Mouse (Mus musculus): Measurements from ENCODE around the gene G3bp1. TPM values are rescaled to one million over a fixed set of nuclear protein-coding genes. Genes with fewer than 3 reads are reported as not detected.

Gene G3bp1
- polyA plus RNA-seq, 1 experiment from 2014 or later: 96.9 TPM

DNA sequence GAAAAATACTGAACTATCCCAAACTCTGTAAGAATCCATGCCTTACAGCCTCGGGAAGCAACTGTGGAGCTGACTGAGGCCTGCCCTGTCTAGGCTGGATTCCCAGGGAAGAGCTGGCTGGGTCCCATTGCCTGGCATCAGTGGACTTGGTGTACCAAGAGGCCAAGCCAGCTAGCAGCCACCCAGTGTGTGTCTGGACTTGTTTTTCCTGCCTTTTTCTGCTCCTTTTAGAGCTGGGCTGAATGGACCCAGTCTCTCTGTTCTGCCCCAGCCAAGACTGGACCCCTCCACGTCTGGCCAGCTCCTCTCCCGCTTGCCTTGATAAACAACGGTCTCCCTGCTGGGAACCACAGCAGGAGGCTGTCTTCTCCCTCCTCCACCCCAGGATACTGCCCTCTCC lies 31.5 kb upstream of the G3bp1 start:
- Histone ChIP-seq H3K27ac (ENCODE audit: low read depth, low read length) (no peak overlapping the region), H3K4me2 (ENCODE audit: low read depth, low read length) (no peak overlapping the region), H3K9ac (replicated peaks; ENCODE audit: low read depth, low read length) (no peak overlapping the region), H3K4me1 (ENCODE audit: control insufficient read depth, insufficient read depth, low read length) (no peaks in the 10 kb centered on the region), H3K27me3 (ENCODE audit: control insufficient read depth, insufficient read depth, low read length) (no peaks in the 10 kb centered on the region), H3K4me3 (ENCODE audit: low read depth, low read length) (no peak overlapping the region), H3K9me3 (ENCODE audit: control insufficient read depth, low read length) (no peaks in the 10 kb centered on the region), H3K36me3 (ENCODE audit: control insufficient read depth, insufficient read depth, low read length) (no peaks in the 10 kb centered on the region)
- WGBS: 47% methylated on average over 4 of the region's 4 CpGs
- ATAC-seq (ENCODE audit: low read depth): no peak

- Histone ChIP-seq H3K27ac (ENCODE audit: low read depth, low read length) (no peak overlapping the region), H3K4me2 (ENCODE audit: low read depth, low read length) (no peak overlapping the region), H3K27me3 (ENCODE audit: control insufficient read depth, insufficient read depth, low read length) (no peaks in the 10 kb centered on the region), H3K9ac (replicated peaks; ENCODE audit: low read depth, low read length) (no peak overlapping the region), H3K9me3 (ENCODE audit: control insufficient read depth, low read length) (no peaks in the 10 kb centered on the region), H3K4me3 (ENCODE audit: low read depth, low read length) (no peak overlapping the region), H3K4me1 (ENCODE audit: control insufficient read depth, insufficient read depth, low read length) (no peaks in the 10 kb centered on the region), H3K36me3 (ENCODE audit: control insufficient read depth, insufficient read depth, low read length) (no peaks in the 10 kb centered on the region)
- ATAC-seq (ENCODE audit: low read depth): no peak
- 68% methylated on average over 5 of the region's 5 CpGs for WGBS
Measured at GRCm38 (mm10) chr11:55439718-55440117, 29.8 kb upstream of the G3bp1 start.

DNA sequence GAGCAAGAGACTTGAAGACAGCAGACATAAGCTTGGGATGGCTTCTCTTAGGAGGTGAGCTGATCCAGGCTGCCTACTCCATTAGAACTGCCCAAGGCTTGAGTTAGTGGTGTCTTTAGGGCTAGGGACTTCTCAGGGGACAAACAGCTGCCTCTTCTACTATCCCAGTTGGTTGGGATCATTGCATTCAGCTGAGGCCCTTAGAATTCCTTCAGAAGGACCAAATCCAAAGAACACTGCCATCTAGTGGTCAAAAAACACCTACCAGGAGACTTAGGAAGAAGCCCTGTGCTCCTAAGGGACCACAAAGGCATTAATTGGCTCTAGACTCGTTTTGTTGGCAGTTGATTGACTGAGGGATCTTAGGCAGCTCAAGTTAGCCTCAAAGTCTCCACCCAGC lies 24.7 kb upstream of the G3bp1 start:
- H3K27me3 ChIP-seq (ENCODE audit: control insufficient read depth, insufficient read depth, low read length): no peaks in the 10 kb centered on the region
- 0% methylated on average over 1 of the region's 1 CpGs for WGBS
- no peak overlapping the region for H3K4me3 ChIP-seq (ENCODE audit: low read depth, low read length)
- no peak overlapping the region for H3K4me2 ChIP-seq (ENCODE audit: low read depth, low read length)
- ATAC-seq (ENCODE audit: low read depth): no peak; the same call in 1 of the 2 replicates
- no peaks in the 10 kb centered on the region for H3K9me3 ChIP-seq (ENCODE audit: control insufficient read depth, low read length)
- peaks cover 9% of the 10 kb centered on the region for H3K36me3 ChIP-seq (ENCODE audit: control insufficient read depth, insufficient read depth, low read length)
- H3K4me1 ChIP-seq (ENCODE audit: control insufficient read depth, insufficient read depth, low read length): no peaks in the 10 kb centered on the region
- no peak overlapping the region for H3K9ac ChIP-seq (replicated peaks; ENCODE audit: low read depth, low read length)
- H3K27ac ChIP-seq (ENCODE audit: low read depth, low read length): no peak overlapping the region

DNA sequence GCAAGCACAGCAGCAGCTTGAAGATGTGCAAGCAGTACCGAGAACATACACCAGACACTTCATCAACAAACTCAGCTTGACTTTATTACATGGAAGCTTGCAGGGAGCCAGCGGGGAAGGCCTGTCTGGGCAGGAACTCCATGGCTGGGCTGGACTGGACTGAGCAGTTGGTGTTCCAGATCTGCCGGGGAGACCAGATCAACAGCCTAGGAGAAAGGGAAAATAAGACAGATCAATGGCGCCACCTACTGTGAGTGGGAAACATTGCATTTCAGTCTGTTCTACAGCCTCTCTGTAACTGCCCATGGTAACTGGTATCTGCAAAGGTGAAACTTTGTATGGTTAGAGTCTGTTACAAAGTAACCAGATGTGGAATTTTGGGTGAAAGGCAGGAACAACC lies 22.9 kb upstream of the G3bp1 start:
- Histone ChIP-seq H3K27ac (ENCODE audit: low read depth, low read length) (no peak overlapping the region), H3K4me2 (ENCODE audit: low read depth, low read length) (no peak overlapping the region), H3K4me3 (ENCODE audit: low read depth, low read length) (no peak overlapping the region), H3K27me3 (ENCODE audit: control insufficient read depth, insufficient read depth, low read length) (no peaks in the 10 kb centered on the region), H3K4me1 (ENCODE audit: control insufficient read depth, insufficient read depth, low read length) (no peaks in the 10 kb centered on the region), H3K9ac (replicated peaks; ENCODE audit: low read depth, low read length) (no peak overlapping the region), H3K9me3 (ENCODE audit: control insufficient read depth, low read length) (no peaks in the 10 kb centered on the region), H3K36me3 (ENCODE audit: control insufficient read depth, insufficient read depth, low read length) (peaks cover 17% of the 10 kb centered on the region)
- peak; percentile 56; the same call in 1 of the 2 replicates for ATAC-seq (ENCODE audit: low read depth)
- WGBS: 31% methylated on average over 4 of the region's 4 CpGs

DNA sequence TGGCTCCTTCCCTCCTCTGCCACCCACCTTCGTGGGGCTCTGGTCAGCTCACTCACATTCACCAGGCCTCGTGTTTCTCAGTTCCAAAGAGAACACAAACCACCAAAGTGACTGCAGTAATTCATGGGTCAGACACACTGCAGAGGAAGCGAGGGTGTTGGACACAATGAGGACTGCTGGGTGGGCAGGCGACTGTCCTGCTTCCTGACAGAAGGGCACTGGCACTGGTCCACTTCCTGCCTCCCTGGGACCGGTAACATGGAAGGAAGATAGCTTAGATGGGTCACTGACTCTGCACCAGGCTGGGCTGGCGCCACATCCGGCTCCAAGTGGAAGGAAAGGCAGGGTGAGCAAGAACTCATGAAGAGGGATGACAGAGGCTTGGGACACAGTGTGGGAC lies 20.0 kb upstream of the G3bp1 start:
- Histone ChIP-seq H3K4me3 (ENCODE audit: low read depth, low read length) (no peak overlapping the region), H3K36me3 (ENCODE audit: control insufficient read depth, insufficient read depth, low read length) (peaks cover 17% of the 10 kb centered on the region), H3K4me1 (ENCODE audit: control insufficient read depth, insufficient read depth, low read length) (no peaks in the 10 kb centered on the region), H3K9me3 (ENCODE audit: control insufficient read depth, low read length) (no peaks in the 10 kb centered on the region), H3K9ac (replicated peaks; ENCODE audit: low read depth, low read length) (no peak overlapping the region), H3K27me3 (ENCODE audit: control insufficient read depth, insufficient read depth, low read length) (no peaks in the 10 kb centered on the region), H3K4me2 (ENCODE audit: low read depth, low read length) (no peak overlapping the region), H3K27ac (ENCODE audit: low read depth, low read length) (no peak overlapping the region)
- WGBS: 78% methylated on average over 7 of the region's 7 CpGs
- ATAC-seq (ENCODE audit: low read depth): no peak

DNA sequence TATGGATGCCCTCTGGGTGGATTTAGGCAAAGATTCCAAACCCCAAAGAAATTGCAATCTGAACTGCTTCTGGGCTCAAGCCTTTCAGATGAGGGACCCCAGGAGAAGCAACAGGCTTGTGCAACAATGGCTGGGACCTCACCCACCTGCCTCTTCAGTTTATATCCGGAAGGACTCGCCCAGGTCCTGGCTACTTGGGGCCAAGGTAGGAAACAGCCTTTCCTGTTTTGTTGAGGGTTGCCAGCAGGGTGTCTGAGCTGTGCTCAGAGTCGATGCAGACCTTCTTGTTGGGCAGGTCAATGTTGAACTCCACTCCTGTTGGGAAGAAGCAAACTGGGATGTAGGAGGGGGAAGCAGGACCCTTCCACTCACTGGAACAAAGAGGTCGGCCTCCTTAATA lies 19.2 kb upstream of the G3bp1 start:
- H3K4me3 ChIP-seq (ENCODE audit: low read depth, low read length): no peak overlapping the region
- WGBS: 73% methylated on average over 4 of the region's 4 CpGs
- no peak overlapping the region for H3K4me2 ChIP-seq (ENCODE audit: low read depth, low read length)
- ATAC-seq (ENCODE audit: low read depth): no peak
- H3K27me3 ChIP-seq (ENCODE audit: control insufficient read depth, insufficient read depth, low read length): no peaks in the 10 kb centered on the region
- H3K27ac ChIP-seq (ENCODE audit: low read depth, low read length): no peak overlapping the region
- no peaks in the 10 kb centered on the region for H3K4me1 ChIP-seq (ENCODE audit: control insufficient read depth, insufficient read depth, low read length)
- no peaks in the 10 kb centered on the region for H3K9me3 ChIP-seq (ENCODE audit: control insufficient read depth, low read length)
- H3K9ac ChIP-seq (replicated peaks; ENCODE audit: low read depth, low read length): no peak overlapping the region
- peaks cover 17% of the 10 kb centered on the region for H3K36me3 ChIP-seq (ENCODE audit: control insufficient read depth, insufficient read depth, low read length)

GRCm38 (mm10) chr11:55453640-55454039 lies 15.8 kb upstream of the G3bp1 start:
- Histone ChIP-seq H3K36me3 (ENCODE audit: control insufficient read depth, insufficient read depth, low read length) (peaks cover 17% of the 10 kb centered on the region), H3K9ac (replicated peaks; ENCODE audit: low read depth, low read length) (no peak overlapping the region), H3K4me1 (ENCODE audit: control insufficient read depth, insufficient read depth, low read length) (no peaks in the 10 kb centered on the region), H3K27me3 (ENCODE audit: control insufficient read depth, insufficient read depth, low read length) (no peaks in the 10 kb centered on the region), H3K4me3 (ENCODE audit: low read depth, low read length) (no peak overlapping the region), H3K27ac (ENCODE audit: low read depth, low read length) (no peak overlapping the region), H3K4me2 (ENCODE audit: low read depth, low read length) (no peak overlapping the region), H3K9me3 (ENCODE audit: control insufficient read depth, low read length) (no peaks in the 10 kb centered on the region)
- ATAC-seq (ENCODE audit: low read depth): no peak
- WGBS: 89% methylated on average over 4 of the region's 4 CpGs

- H3K9me3 ChIP-seq (ENCODE audit: control insufficient read depth, low read length): no peaks in the 10 kb centered on the region
- ATAC-seq (ENCODE audit: low read depth): no peak
- WGBS: 84% methylated on average over 2 of the region's 2 CpGs
Measured at GRCm38 (mm10) chr11:55455166-55455565, 14.3 kb upstream of the G3bp1 start.

GRCm38 (mm10) chr11:55458501-55458900 lies 11.0 kb upstream of the G3bp1 start:
- 71% methylated on average over 4 of the region's 4 CpGs for WGBS
- no peak overlapping the region for H3K4me3 ChIP-seq (ENCODE audit: low read depth, low read length)
- H3K4me1 ChIP-seq (ENCODE audit: control insufficient read depth, insufficient read depth, low read length): peaks cover 9% of the 10 kb centered on the region
- H3K9me3 ChIP-seq (ENCODE audit: control insufficient read depth, low read length): no peaks in the 10 kb centered on the region
- H3K27ac ChIP-seq (ENCODE audit: low read depth, low read length): no peak overlapping the region
- H3K27me3 ChIP-seq (ENCODE audit: control insufficient read depth, insufficient read depth, low read length): no peaks in the 10 kb centered on the region
- no peak for ATAC-seq (ENCODE audit: low read depth)
- no peak overlapping the region for H3K4me2 ChIP-seq (ENCODE audit: low read depth, low read length)
- no peaks in the 10 kb centered on the region for H3K36me3 ChIP-seq (ENCODE audit: control insufficient read depth, insufficient read depth, low read length)
- H3K9ac ChIP-seq (replicated peaks; ENCODE audit: low read depth, low read length): no peak overlapping the region

More at GRCm38 (mm10) chr11:55455166-55455565, 14.3 kb upstream of the G3bp1 start:
- no peak overlapping the region for H3K9ac ChIP-seq (replicated peaks; ENCODE audit: low read depth, low read length)
- no peak overlapping the region for H3K27ac ChIP-seq (ENCODE audit: low read depth, low read length)
- peaks cover 4% of the 10 kb centered on the region for H3K4me1 ChIP-seq (ENCODE audit: control insufficient read depth, insufficient read depth, low read length)
- no peaks in the 10 kb centered on the region for H3K27me3 ChIP-seq (ENCODE audit: control insufficient read depth, insufficient read depth, low read length)
- no peak overlapping the region for H3K4me3 ChIP-seq (ENCODE audit: low read depth, low read length)
- no peak overlapping the region for H3K4me2 ChIP-seq (ENCODE audit: low read depth, low read length)
- peaks cover 5% of the 10 kb centered on the region; the same call in 1 of the 2 replicates for H3K36me3 ChIP-seq (ENCODE audit: control insufficient read depth, insufficient read depth, low read length)
